Mouse (Mus musculus) telencephalon, adult 2 months (tissue): ENCODE measurements around the gene Dpp7.
A peak's percentile ranks its signal among the peaks of the same experiment; 100 is the strongest.

Experiments
- DNase-seq: peaks from one replicate; pipeline ENCODE4 v3.0.0-alpha.2; 2011; ENCODE audit warnings: low read depth, low spot score

The Dpp7 gene

GRCm38 (mm10) chr2:25365091-25365761 is 9.1 kb upstream of the Dpp7 start, which contains the start of gene Uap1l1:
Gene Uap1l1, minus strand, starts transcription at chr2:25365682.
- peak; percentile 13 for DNase-seq

- DNase-seq: no peak
Measured at GRCm38 (mm10) chr2:25364761-25365090, 8.6 kb upstream of the Dpp7 start.

GRCm38 (mm10) chr2:25364313-25364712 is 8.2 kb upstream of the Dpp7 start:
- no peak for DNase-seq

GRCm38 (mm10) chr2:25363478-25364178 is 7.5 kb upstream of the Dpp7 start:
- DNase-seq: no peak

- no peak for DNase-seq
Measured at GRCm38 (mm10) chr2:25359848-25360247, 3.7 kb upstream of the Dpp7 start.

GRCm38 (mm10) chr2:25355419-25356066 is 616 bp downstream of the Dpp7 start:
- DNase-seq: no peak

- no peak for DNase-seq
Measured at GRCm38 (mm10) chr2:25354211-25354610, 1.9 kb downstream of the Dpp7 start.

GRCm38 (mm10) chr2:25350701-25351100 is 5.5 kb downstream of the Dpp7 start:
- no peak for DNase-seq

- no peak for DNase-seq
Measured at GRCm38 (mm10) chr2:25349499-25349898, 6.7 kb downstream of the Dpp7 start.

- DNase-seq: no peak
Measured at GRCm38 (mm10) chr2:25348162-25348561, 8.0 kb downstream of the Dpp7 start.

GRCm38 (mm10) chr2:25338303-25338702 is 17.9 kb downstream of the Dpp7 start:
- no peak for DNase-seq

GRCm38 (mm10) chr2:25333569-25333968 is 22.6 kb downstream of the Dpp7 start:
- no peak for DNase-seq

GRCm38 (mm10) chr2:25332286-25333160 is 23.6 kb downstream of the Dpp7 start, which contains the start of gene Man1b1:
Gene Man1b1, plus strand, starts transcription at chr2:25332338.
- DNase-seq: peak; percentile 98

- DNase-seq: no peak
Measured at GRCm38 (mm10) chr2:25331470-25331869, 24.7 kb downstream of the Dpp7 start.

GRCm38 (mm10) chr2:25328440-25328839 is 27.7 kb downstream of the Dpp7 start:
- no peak for DNase-seq

- no peak for DNase-seq
Measured at GRCm38 (mm10) chr2:25326036-25326435, 30.1 kb downstream of the Dpp7 start.

GRCm38 (mm10) chr2:25320084-25320483 is 36.1 kb downstream of the Dpp7 start:
- DNase-seq: no peak

- DNase-seq: peak; percentile 91
Measured at GRCm38 (mm10) chr2:25318971-25319773, 37.0 kb downstream of the Dpp7 start, which contains the start of gene Grin1. Gene Grin1, minus strand, starts transcription at chr2:25319187.

- DNase-seq: peak; percentile 77
Measured at GRCm38 (mm10) chr2:25318119-25318966, 37.8 kb downstream of the Dpp7 start.

- no peak for DNase-seq
Measured at GRCm38 (mm10) chr2:25311491-25311891, 44.7 kb downstream of the Dpp7 start.
